Mouse (Mus musculus): ENCODE measurements around the gene Car11. TPM values are rescaled to one million over a fixed set of nuclear protein-coding genes. Genes with fewer than 3 reads are reported as not detected.

The Car11 gene
- polyA plus RNA-seq, 1 experiment from 2014 or later: 9.6 TPM

- H3K27me3 ChIP-seq (replicated peaks): no peaks in the 10 kb centered on the region
- H3K9me3 ChIP-seq: no peaks in the 10 kb centered on the region
- H3K4me1 ChIP-seq: peaks cover 32% of the 10 kb centered on the region
- ATAC-seq (ENCODE audit: insufficient read depth, low FRiP score, low read depth): no peak
- H3K9ac ChIP-seq: no peak overlapping the region
- WGBS: 68% methylated on average over 7 of the region's 7 CpGs
- peaks cover 49% of the 10 kb centered on the region for H3K36me3 ChIP-seq
- peak overlapping the region; percentile 68 for H3K27ac ChIP-seq
- peak overlapping the region; percentile 11 for H3K4me3 ChIP-seq (replicated peaks)
- H3K4me2 ChIP-seq: peak overlapping the region; percentile 33
Observed at GRCm38 (mm10) chr7:45721234-45721571, 21.6 kb downstream of the Car11 start.

GRCm38 (mm10) chr7:45721642-45722347 is 22.2 kb downstream of the Car11 start:
- H3K4me2 ChIP-seq: peak overlapping the region; percentile 33
- peaks cover 49% of the 10 kb centered on the region for H3K36me3 ChIP-seq
- no peak for ATAC-seq (ENCODE audit: insufficient read depth, low FRiP score, low read depth)
- H3K27ac ChIP-seq: peak overlapping the region; percentile 68
- peaks cover 30% of the 10 kb centered on the region for H3K4me1 ChIP-seq
- 59% methylated on average over 13 of the region's 13 CpGs for WGBS
- H3K4me3 ChIP-seq (replicated peaks): peak overlapping the region; percentile 11; the same call in 1 of the 2 replicates
- H3K9me3 ChIP-seq: no peaks in the 10 kb centered on the region
- no peaks in the 10 kb centered on the region for H3K27me3 ChIP-seq (replicated peaks)
- no peak overlapping the region for H3K9ac ChIP-seq

GRCm38 (mm10) chr7:45722348-45722713 is 22.7 kb downstream of the Car11 start:
- Histone ChIP-seq H3K36me3 (peaks cover 49% of the 10 kb centered on the region), H3K27me3 (replicated peaks) (no peaks in the 10 kb centered on the region), H3K4me3 (replicated peaks) (peak overlapping the region; percentile 11; the same call in 1 of the 2 replicates), H3K9me3 (no peaks in the 10 kb centered on the region), H3K9ac (no peak overlapping the region), H3K27ac (peak overlapping the region; percentile 68; the same call in 1 of the 2 replicates), H3K4me1 (peaks cover 29% of the 10 kb centered on the region), H3K4me2 (peak overlapping the region; percentile 33)
- no peak for ATAC-seq (ENCODE audit: insufficient read depth, low FRiP score, low read depth)
- 71% methylated on average over 13 of the region's 13 CpGs for WGBS

GRCm38 (mm10) chr7:45723301-45723700 is 23.7 kb downstream of the Car11 start:
- no peak overlapping the region for H3K4me2 ChIP-seq
- H3K36me3 ChIP-seq: peaks cover 49% of the 10 kb centered on the region

GRCm38 (mm10) chr7:45723781-45724180 is 24.1 kb downstream of the Car11 start:
- Histone ChIP-seq H3K9ac (no peak overlapping the region), H3K9me3 (no peaks in the 10 kb centered on the region), H3K4me3 (replicated peaks) (no peak overlapping the region), H3K27me3 (replicated peaks) (no peaks in the 10 kb centered on the region), H3K4me1 (peaks cover 28% of the 10 kb centered on the region), H3K4me2 (no peak overlapping the region), H3K36me3 (peaks cover 49% of the 10 kb centered on the region), H3K27ac (no peak overlapping the region)
- ATAC-seq (ENCODE audit: insufficient read depth, low FRiP score, low read depth): no peak
- WGBS: 90% methylated on average over 14 of the region's 14 CpGs

More at GRCm38 (mm10) chr7:45723301-45723700, 23.7 kb downstream of the Car11 start:
- H3K9ac ChIP-seq: no peak overlapping the region
- H3K27me3 ChIP-seq (replicated peaks): no peaks in the 10 kb centered on the region
- no peak overlapping the region for H3K4me3 ChIP-seq (replicated peaks)
- no peaks in the 10 kb centered on the region for H3K9me3 ChIP-seq
- WGBS: 86% methylated on average over 4 of the region's 4 CpGs
- H3K27ac ChIP-seq: no peak overlapping the region
- H3K4me1 ChIP-seq: peaks cover 29% of the 10 kb centered on the region
- ATAC-seq (ENCODE audit: insufficient read depth, low FRiP score, low read depth): no peak

- Histone ChIP-seq H3K27me3 (replicated peaks) (no peaks in the 10 kb centered on the region), H3K9me3 (no peaks in the 10 kb centered on the region), H3K27ac (no peak overlapping the region), H3K9ac (no peak overlapping the region), H3K4me2 (no peak overlapping the region), H3K4me1 (peaks cover 20% of the 10 kb centered on the region; the same call in 1 of the 2 replicates), H3K36me3 (peaks cover 45% of the 10 kb centered on the region), H3K4me3 (replicated peaks) (no peak overlapping the region)
- WGBS: 90% methylated on average over 9 of the region's 9 CpGs
- no peak for ATAC-seq (ENCODE audit: insufficient read depth, low FRiP score, low read depth)
Observed at GRCm38 (mm10) chr7:45725151-45725550, 25.5 kb downstream of the Car11 start.

GRCm38 (mm10) chr7:45725713-45726112 is 26.1 kb downstream of the Car11 start, which contains the start of gene Spaca4:
Spaca4 (minus strand) TSS chr7:45725813.
- Histone ChIP-seq H3K9ac (no peak within 1 kb of the TSS), H3K4me2 (no peak within 1 kb of the TSS), H3K4me1 (peaks cover 25% of the 10 kb centered on the region; the same call in 1 of the 2 replicates), H3K36me3 (peaks cover 44% of the 10 kb centered on the region), H3K9me3 (no peaks in the 10 kb centered on the region), H3K27ac (0 out of 2 replicates have a peak within 1 kb of the TSS, but pooled peaks have one; percentile 65), H3K27me3 (replicated peaks) (no peaks in the 10 kb centered on the region), H3K4me3 (replicated peaks) (no peak within 1 kb of the TSS)
- WGBS: 88% methylated on average over 11 of the region's 11 CpGs
- no peak for ATAC-seq (ENCODE audit: insufficient read depth, low FRiP score, low read depth)

GRCm38 (mm10) chr7:45726419-45726818 is 26.8 kb downstream of the Car11 start:
- H3K9ac ChIP-seq: no peak overlapping the region
- no peak overlapping the region for H3K4me3 ChIP-seq (replicated peaks)
- 0 out of 2 replicates have a peak overlapping the region, but pooled peaks have one; percentile 65 for H3K27ac ChIP-seq
- 89% methylated on average over 10 of the region's 10 CpGs for WGBS
- H3K4me2 ChIP-seq: no peak overlapping the region
- no peaks in the 10 kb centered on the region for H3K27me3 ChIP-seq (replicated peaks)
- H3K36me3 ChIP-seq: peaks cover 37% of the 10 kb centered on the region
- no peaks in the 10 kb centered on the region for H3K9me3 ChIP-seq
- no peak for ATAC-seq (ENCODE audit: insufficient read depth, low FRiP score, low read depth)
- H3K4me1 ChIP-seq: peaks cover 25% of the 10 kb centered on the region

- peaks cover 24% of the 10 kb centered on the region for H3K4me1 ChIP-seq
- WGBS: 67% methylated on average over 3 of the region's 3 CpGs
- H3K9ac ChIP-seq: no peak overlapping the region
- no peak overlapping the region for H3K4me3 ChIP-seq (replicated peaks)
- peak; percentile 33 for ATAC-seq (ENCODE audit: insufficient read depth, low FRiP score, low read depth)
- H3K36me3 ChIP-seq: peaks cover 30% of the 10 kb centered on the region
- H3K27ac ChIP-seq: peak overlapping the region; percentile 65; the same call in 1 of the 2 replicates
- H3K27me3 ChIP-seq (replicated peaks): no peaks in the 10 kb centered on the region
- H3K4me2 ChIP-seq: peak overlapping the region; percentile 30; the same call in 1 of the 2 replicates
- no peaks in the 10 kb centered on the region for H3K9me3 ChIP-seq
Observed at GRCm38 (mm10) chr7:45727625-45728024, 28.0 kb downstream of the Car11 start.

GRCm38 (mm10) chr7:45730727-45731431 is 31.2 kb downstream of the Car11 start:
- Histone ChIP-seq H3K4me2 (no peak overlapping the region), H3K36me3 (no peaks in the 10 kb centered on the region; the same call in 1 of the 2 replicates), H3K4me3 (replicated peaks) (no peak overlapping the region), H3K9me3 (no peaks in the 10 kb centered on the region), H3K27ac (peak overlapping the region; percentile 54; the same call in 1 of the 2 replicates), H3K9ac (no peak overlapping the region), H3K27me3 (replicated peaks) (no peaks in the 10 kb centered on the region), H3K4me1 (peaks cover 24% of the 10 kb centered on the region)
- no peak for ATAC-seq (ENCODE audit: insufficient read depth, low FRiP score, low read depth)
- WGBS: 17% methylated on average over 16 of the region's 16 CpGs

- Histone ChIP-seq H3K4me2 (no peak overlapping the region), H3K27me3 (replicated peaks) (no peaks in the 10 kb centered on the region), H3K36me3 (no peaks in the 10 kb centered on the region), H3K27ac (no peak overlapping the region), H3K4me1 (peaks cover 19% of the 10 kb centered on the region), H3K4me3 (replicated peaks) (no peak overlapping the region), H3K9ac (no peak overlapping the region), H3K9me3 (no peaks in the 10 kb centered on the region)
- ATAC-seq (ENCODE audit: insufficient read depth, low FRiP score, low read depth): no peak
- 81% methylated on average over 5 of the region's 5 CpGs for WGBS
Observed at GRCm38 (mm10) chr7:45733477-45733876, 33.8 kb downstream of the Car11 start.
